Mouse (Mus musculus): Measurements from ENCODE around the gene Gm32802.
"Not testable (repeated sequence)": the region's sequence is repeated elsewhere in the genome, so short reads cannot be mapped to it uniquely, and the experiment has no call there.

Gene Gm32802

DNA sequence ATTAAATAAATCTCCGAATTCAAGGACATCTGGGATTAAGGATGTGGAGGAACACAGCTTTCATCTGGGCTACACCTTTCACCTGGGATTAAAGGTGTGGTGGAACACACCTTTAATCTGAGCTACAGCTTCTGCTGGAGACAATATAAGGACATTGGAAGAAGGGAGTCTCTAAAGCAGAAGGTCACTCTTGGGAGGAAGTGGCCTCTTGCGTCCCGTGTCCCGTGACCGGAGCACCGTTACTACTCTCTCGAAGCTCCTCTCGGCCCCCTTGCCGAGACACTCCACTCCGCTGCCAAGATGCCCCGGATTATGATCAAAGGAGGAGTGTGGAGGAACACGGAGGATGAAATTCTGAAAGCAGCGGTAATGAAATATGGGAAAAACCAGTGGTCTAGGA is at the start of gene Gm32802:
Gene Gm32802 (plus strand): TSS at position 301 of the 400 bp plus-strand sequence.
- not testable (repeated sequence) for DNase-seq (ENCODE audit: low spot score)

- DNase-seq (ENCODE audit: low spot score): not testable (repeated sequence)
Observed at GRCm38 (mm10) chr10:118215719-118216393, 42.6 kb upstream of the Gm32802 start.

DNA sequence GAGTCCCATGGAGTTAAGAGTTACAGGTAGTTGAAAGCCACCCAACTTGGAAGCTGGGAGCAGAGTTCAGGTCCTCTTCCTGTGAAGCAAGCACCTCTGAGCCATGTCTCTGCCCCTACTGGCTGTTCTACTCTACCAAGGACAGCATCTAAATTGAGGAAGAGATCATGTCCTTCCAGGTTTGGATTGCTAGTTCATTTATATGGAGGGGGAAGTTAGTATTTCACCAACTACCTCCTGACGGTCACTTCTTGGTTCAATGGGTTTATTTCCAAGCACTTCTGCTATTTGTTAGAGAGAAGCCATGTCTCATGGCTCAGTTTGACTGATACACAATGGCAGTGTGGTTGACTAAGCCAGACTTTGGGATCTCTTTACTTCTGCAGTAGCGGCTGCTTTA is 30.9 kb upstream of the Gm32802 start:
- not testable (repeated sequence) for DNase-seq (ENCODE audit: low spot score)

GRCm38 (mm10) chr10:118232607-118233006 is 25.9 kb upstream of the Gm32802 start:
- DNase-seq (ENCODE audit: low spot score): not testable (repeated sequence)

GRCm38 (mm10) chr10:118240680-118241079 is 17.8 kb upstream of the Gm32802 start, which contains the start of gene Gm32717:
TSS of gene Gm32717 (minus strand) at chr10:118240780.
- DNase-seq (ENCODE audit: low spot score): not testable (repeated sequence)

DNA sequence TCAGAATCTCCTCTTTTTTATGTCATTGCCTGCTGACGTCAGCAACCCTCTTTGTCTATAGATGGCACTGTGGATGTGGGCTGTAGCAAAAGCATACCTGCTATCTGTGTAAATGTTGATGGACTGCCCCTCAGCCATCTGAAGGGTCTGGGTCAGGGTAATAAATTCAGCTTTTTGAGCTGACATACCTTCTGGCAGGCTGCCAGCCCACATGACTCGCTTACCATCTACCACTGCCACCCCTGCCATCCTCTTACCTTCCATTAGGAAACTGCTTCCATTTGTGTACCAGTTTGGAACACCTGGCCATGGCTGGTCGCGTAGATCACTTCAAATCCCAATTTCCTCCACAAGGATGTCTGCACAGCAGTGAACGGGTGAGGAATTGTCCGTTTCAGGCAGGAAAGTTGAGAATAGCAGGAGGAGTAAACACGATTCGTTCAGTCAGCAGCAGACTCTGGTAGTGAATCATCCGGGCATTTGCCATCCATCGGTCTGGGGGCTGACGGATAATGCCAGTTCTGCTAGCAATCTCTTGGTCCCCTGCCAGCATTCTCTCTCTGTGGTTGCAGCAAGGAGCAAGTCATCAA is 9.4 kb upstream of the Gm32802 start:
- DNase-seq (ENCODE audit: low spot score): not testable (repeated sequence)

GRCm38 (mm10) chr10:118250852-118251295 is 7.6 kb upstream of the Gm32802 start:
- DNase-seq (ENCODE audit: low spot score): no peak

DNA sequence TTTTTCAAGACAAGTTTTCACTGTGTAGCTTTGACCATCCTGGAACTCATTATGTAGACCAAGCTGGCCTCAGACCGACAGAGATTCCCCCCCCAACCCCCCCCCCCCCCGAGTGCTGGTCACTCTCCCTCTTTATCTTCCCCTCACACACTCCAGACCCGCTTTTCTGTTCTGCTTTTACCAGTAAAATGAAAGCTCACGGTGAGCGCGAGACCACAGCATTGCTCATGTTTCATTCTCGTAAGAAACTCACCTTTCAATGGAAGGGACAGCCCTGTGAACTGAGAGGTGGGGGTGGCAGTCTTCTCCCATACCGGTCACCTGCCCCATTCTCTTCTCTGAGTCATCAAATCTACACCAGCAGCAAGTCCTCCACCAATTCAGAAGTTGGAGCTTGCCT is 10.3 kb downstream of the Gm32802 start:
- DNase-seq (ENCODE audit: low spot score): not testable (repeated sequence)

DNA sequence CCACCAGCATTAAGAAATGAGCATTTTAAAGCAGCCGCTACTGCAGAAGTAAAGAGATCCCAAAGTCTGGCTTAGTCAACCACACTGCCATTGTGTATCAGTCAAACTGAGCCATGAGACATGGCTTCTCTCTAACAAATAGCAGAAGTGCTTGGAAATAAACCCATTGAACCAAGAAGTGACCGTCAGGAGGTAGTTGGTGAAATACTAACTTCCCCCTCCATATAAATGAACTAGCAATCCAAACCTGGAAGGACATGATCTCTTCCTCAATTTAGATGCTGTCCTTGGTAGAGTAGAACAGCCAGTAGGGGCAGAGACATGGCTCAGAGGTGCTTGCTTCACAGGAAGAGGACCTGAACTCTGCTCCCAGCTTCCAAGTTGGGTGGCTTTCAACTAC is 12.9 kb downstream of the Gm32802 start:
- DNase-seq (ENCODE audit: low spot score): not testable (repeated sequence)

GRCm38 (mm10) chr10:118278069-118278468 is 19.6 kb downstream of the Gm32802 start:
- DNase-seq (ENCODE audit: low spot score): not testable (repeated sequence)

GRCm38 (mm10) chr10:118282565-118282964 is 24.1 kb downstream of the Gm32802 start:
- DNase-seq (ENCODE audit: low spot score): not testable (repeated sequence)

- not testable (repeated sequence) for DNase-seq (ENCODE audit: low spot score)
Observed at GRCm38 (mm10) chr10:118283016-118283415, 24.5 kb downstream of the Gm32802 start.

GRCm38 (mm10) chr10:118294938-118295337 is 36.5 kb downstream of the Gm32802 start, which contains the start of gene Iltifb:
TSS of gene Iltifb (minus strand) at chr10:118295038.
- DNase-seq (ENCODE audit: low spot score): no peak

DNA sequence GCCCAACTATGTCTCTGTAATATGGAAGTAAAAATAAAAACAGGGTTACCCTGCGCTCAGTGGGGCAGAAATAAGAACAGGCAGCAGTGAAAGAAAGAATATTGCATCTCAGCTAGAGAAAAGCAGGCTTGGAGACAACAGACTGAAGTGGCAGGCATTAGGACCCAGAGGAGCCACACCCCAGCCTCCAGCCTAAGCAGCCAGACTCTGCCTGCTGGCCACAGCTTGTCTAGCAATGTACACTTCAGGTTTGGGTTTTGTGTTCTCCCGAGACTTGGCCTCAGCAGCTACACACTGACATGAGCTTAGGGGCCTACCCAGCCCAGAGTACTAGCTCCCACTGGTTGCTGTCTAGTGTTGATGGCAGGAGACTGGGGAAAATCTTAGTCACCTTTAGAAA is 43.6 kb downstream of the Gm32802 start:
- DNase-seq (ENCODE audit: low spot score): not testable (repeated sequence)
